Mouse (Mus musculus) megakaryocyte-erythroid progenitor cell, adult 5-6 weeks (primary cell): ENCODE measurements at regions not wholly inside any gene's neighbourhood (a gene's known extent, or its start where the extent isn't known, plus 50 kb on each side); places are given as distances from the start of the nearest gene placed in this dataset.

ENCODE experiments used
- ATAC-seq: replicated peaks from 2 replicates; pipeline ENCODE4 v1.8.0; 2016; ENCODE audit warnings: mild to moderate bottlenecking, inconsistent platforms; ENCODE audit not compliant: severe bottlenecking, poor library complexity, low FRiP score, low TSS enrichment

- ATAC-seq, result no peak
These were observed 333.9 kb downstream of the Fat4 start for GRCm38 (mm10) chr3:39220707-39221034.

GRCm38 (mm10) chr3:39222059-39222458 is 335.3 kb downstream of the Fat4 start:
- ATAC-seq, result no peak

- no peak for ATAC-seq
These were observed 348.2 kb downstream of the Fat4 start for GRCm38 (mm10) chr3:39234921-39235320.

GRCm38 (mm10) chr3:39248712-39249111 is 362.0 kb downstream of the Fat4 start:
- no peak for ATAC-seq

- no peak for ATAC-seq
These were observed 362.6 kb downstream of the Fat4 start for GRCm38 (mm10) chr3:39249224-39249892.

GRCm38 (mm10) chr3:39253076-39253475 is 366.3 kb downstream of the Fat4 start:
- no peak for ATAC-seq

GRCm38 (mm10) chr3:39264671-39265430 is 378.1 kb downstream of the Fat4 start:
- no peak for ATAC-seq

GRCm38 (mm10) chr3:39265606-39266005 is 378.9 kb downstream of the Fat4 start:
- no peak for ATAC-seq

- ATAC-seq, result no peak
These were observed 382.6 kb downstream of the Fat4 start for GRCm38 (mm10) chr3:39269388-39269787.

GRCm38 (mm10) chr3:39272616-39273015 is 385.9 kb downstream of the Fat4 start:
- no peak for ATAC-seq

GRCm38 (mm10) chr3:39276897-39277296 is 390.2 kb downstream of the Fat4 start:
- ATAC-seq, result no peak

GRCm38 (mm10) chr3:39277310-39277709 is 390.6 kb downstream of the Fat4 start:
- ATAC-seq, result no peak

- no peak for ATAC-seq
These were observed 408.5 kb downstream of the Fat4 start for GRCm38 (mm10) chr3:39295255-39295654.

- no peak for ATAC-seq
These were observed 409.5 kb downstream of the Fat4 start for GRCm38 (mm10) chr3:39296257-39296656.

GRCm38 (mm10) chr3:39309487-39309886 is 422.7 kb downstream of the Fat4 start:
- no peak for ATAC-seq

GRCm38 (mm10) chr3:39313563-39313962 is 426.8 kb downstream of the Fat4 start:
- no peak for ATAC-seq

GRCm38 (mm10) chr3:39320851-39321250 is 434.1 kb downstream of the Fat4 start:
- no peak for ATAC-seq

GRCm38 (mm10) chr3:39322225-39322624 is 435.5 kb downstream of the Fat4 start:
- no peak for ATAC-seq

- no peak for ATAC-seq
These were observed 449.0 kb downstream of the Fat4 start for GRCm38 (mm10) chr3:39335612-39336230.

- ATAC-seq, result no peak
These were observed 454.5 kb downstream of the Fat4 start for GRCm38 (mm10) chr3:39341161-39341687.

GRCm38 (mm10) chr3:39344078-39344477 is 457.3 kb downstream of the Fat4 start:
- ATAC-seq, result no peak
